Mouse (Mus musculus) lung, postnatal 36 days (tissue): Measurements from ENCODE around the gene Scarf2.

Experiments used
- DNase-seq: peaks from one replicate; pipeline ENCODE4 v3.0.0; 2022; ENCODE audit warnings: mixed read lengths

Scarf2 gene

GRCm38 (mm10) chr16:17833321-17833680 is 36.2 kb downstream of the Scarf2 start:
- no peak for DNase-seq

- no peak for DNase-seq
Observed at GRCm38 (mm10) chr16:17833681-17834399, 36.8 kb downstream of the Scarf2 start.

- DNase-seq: no peak
Observed at GRCm38 (mm10) chr16:17834543-17834942, 37.5 kb downstream of the Scarf2 start.

GRCm38 (mm10) chr16:17835481-17835880 is 38.4 kb downstream of the Scarf2 start:
- DNase-seq: no peak

- DNase-seq: no peak
Observed at GRCm38 (mm10) chr16:17838051-17838450, 41.0 kb downstream of the Scarf2 start, which contains the start of gene Car15. TSS of gene Car15 (minus strand) at chr16:17838364.

- no peak for DNase-seq
Observed at GRCm38 (mm10) chr16:17839976-17840375, 42.9 kb downstream of the Scarf2 start.

GRCm38 (mm10) chr16:17842437-17842836 is 45.4 kb downstream of the Scarf2 start:
- DNase-seq: no peak

- no peak for DNase-seq
Observed at GRCm38 (mm10) chr16:17843701-17844365, 46.8 kb downstream of the Scarf2 start.

- no peak for DNase-seq
Observed at GRCm38 (mm10) chr16:17848431-17848830, 51.3 kb downstream of the Scarf2 start.

GRCm38 (mm10) chr16:17848928-17849327 is 51.8 kb downstream of the Scarf2 start:
- peak; percentile 77 for DNase-seq

- no peak for DNase-seq
Observed at GRCm38 (mm10) chr16:17849486-17849885, 52.4 kb downstream of the Scarf2 start.

GRCm38 (mm10) chr16:17851331-17851730 is 54.2 kb downstream of the Scarf2 start:
- no peak for DNase-seq

- no peak for DNase-seq
Observed at GRCm38 (mm10) chr16:17851860-17852259, 54.8 kb downstream of the Scarf2 start.

- no peak for DNase-seq
Observed at GRCm38 (mm10) chr16:17853263-17853662, 56.2 kb downstream of the Scarf2 start.

- no peak for DNase-seq
Observed at GRCm38 (mm10) chr16:17857157-17857556, 60.1 kb downstream of the Scarf2 start.
